In the genomic region with DNA sequence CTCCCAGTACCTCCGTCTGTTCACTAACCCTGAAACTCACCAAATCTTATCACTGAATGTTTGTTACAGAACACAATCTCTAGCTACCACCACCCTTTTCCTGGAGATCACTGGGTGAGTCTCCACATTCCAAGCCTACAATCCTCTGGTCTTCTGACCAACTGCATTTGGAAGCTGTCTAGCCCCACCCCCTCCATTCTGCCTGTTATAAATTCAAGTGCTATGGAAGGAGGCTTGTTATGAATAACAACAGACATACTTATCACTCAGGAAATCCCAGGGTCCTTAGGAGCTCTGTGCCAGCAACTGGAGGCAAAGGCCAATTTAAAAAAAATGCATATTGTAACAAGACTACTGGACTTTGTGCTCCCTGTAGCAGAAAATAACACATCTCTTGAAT, we compare ENCODE assay signal across 8 mouse cellular contexts. TPM values are rescaled to one million over a fixed set of nuclear protein-coding genes. Genes with fewer than 3 reads are reported as not detected.
A peak's percentile ranks its signal among the peaks of the same experiment; 100 is the strongest.
DNase-seq lines count a peak whose midpoint lies in the region; ATAC-seq and TF ChIP-seq lines count a peak whose summit lies in the region.

No protein-coding gene starts in this region.

- H3K27me3 ChIP-seq in hindbrain, embryonic 10.5 days (ENCODE audit: insufficient read depth, poor library complexity, severe bottlenecking): no peaks in the 10 kb centered on the region
- H3K27me3 ChIP-seq in liver, embryonic 12.5 days (replicated peaks): no peaks in the 10 kb centered on the region
- H3K27me3 ChIP-seq in stomach, postnatal 0 days (ENCODE audit: control insufficient read depth, insufficient read depth, low read length): no peaks in the 10 kb centered on the region

- peak; percentile 36 for DNase-seq in ovary, adult 18-20 months (ENCODE audit: low spot score)
- DNase-seq in ovary, postnatal 14 days (ENCODE audit: low spot score): no peak
- DNase-seq in hindbrain, embryonic 10.5 days (ENCODE audit: low spot score): no peak
- DNase-seq in stomach, postnatal 0 days (ENCODE audit: low spot score): no peak
- DNase-seq in layer of hippocampus, postnatal 10 days (ENCODE audit: low spot score in 2 of 2): no peak
- DNase-seq in layer of hippocampus, adult 9-11 months: no peak
- no peak for DNase-seq in natural killer cell, adult 2 months (ENCODE audit: low spot score in 2 of 2)

- no peak for TF ChIP-seq CTCF in stomach, postnatal 0 days (IDR thresholded peaks at IDR 0.05; ENCODE audit: low read depth)

- no peak for TF ChIP-seq EP300 in stomach, postnatal 0 days (optimal IDR thresholded peaks at IDR 0.05)

- no peaks in the 10 kb centered on the region for H3K9me3 ChIP-seq in hindbrain, embryonic 10.5 days
- no peaks in the 10 kb centered on the region for H3K9me3 ChIP-seq in liver, embryonic 12.5 days (replicated peaks)
- H3K9me3 ChIP-seq in stomach, postnatal 0 days (ENCODE audit: control insufficient read depth, low read length): no peaks in the 10 kb centered on the region

- 81% methylated on average over 1 of the region's 1 CpGs for WGBS in hindbrain, embryonic 10.5 days
- WGBS in liver, embryonic 12.5 days (ENCODE audit: insufficient replicate concordance): 54% methylated on average over 1 of the region's 1 CpGs
- WGBS in stomach, postnatal 0 days: 56% methylated on average over 1 of the region's 1 CpGs

- peaks cover 25% of the 10 kb centered on the region for H3K4me1 ChIP-seq in hindbrain, embryonic 10.5 days (replicated peaks)
- peaks cover 37% of the 10 kb centered on the region for H3K4me1 ChIP-seq in liver, embryonic 12.5 days
- H3K4me1 ChIP-seq in stomach, postnatal 0 days (replicated peaks; ENCODE audit: control insufficient read depth, insufficient read depth): no peaks in the 10 kb centered on the region

- peak overlapping the region; percentile 80 for H3K27ac ChIP-seq in hindbrain, embryonic 10.5 days
- no peak overlapping the region for H3K27ac ChIP-seq in liver, embryonic 12.5 days
- 0 out of 2 replicates have a peak overlapping the region, but pooled peaks have one; percentile 13 for H3K27ac ChIP-seq in stomach, postnatal 0 days (replicated peaks)

- 0 out of 2 replicates have a peak, but pooled peaks have one; percentile 15 for ATAC-seq in liver, embryonic 12.5 days
- 0 out of 2 replicates have a peak, but pooled peaks have one; percentile 21 for ATAC-seq in stomach, postnatal 0 days (ENCODE audit: low FRiP score, low TSS enrichment)

- 0 out of 2 replicates have a peak, but pooled peaks cover 2% of the 10 kb centered on the region for H3K36me3 ChIP-seq in hindbrain, embryonic 10.5 days
- H3K36me3 ChIP-seq in liver, embryonic 12.5 days: no peaks in the 10 kb centered on the region
- no peaks in the 10 kb centered on the region for H3K36me3 ChIP-seq in stomach, postnatal 0 days (ENCODE audit: control insufficient read depth, insufficient read depth, low read length)

- no peak overlapping the region for H3K4me3 ChIP-seq in hindbrain, embryonic 10.5 days
- H3K4me3 ChIP-seq in liver, embryonic 12.5 days: no peak overlapping the region
- H3K4me3 ChIP-seq in stomach, postnatal 0 days (ENCODE audit: low read depth, low read length): no peak overlapping the region

- H3K4me2 ChIP-seq in liver, embryonic 12.5 days: no peak overlapping the region
- no peak overlapping the region for H3K4me2 ChIP-seq in stomach, postnatal 0 days (replicated peaks; ENCODE audit: low read depth)

- no peak overlapping the region for H3K9ac ChIP-seq in liver, embryonic 12.5 days
- no peak overlapping the region for H3K9ac ChIP-seq in stomach, postnatal 0 days (ENCODE audit: low read length)

RNA-seq across cellular contexts. Expression of a gene that starts 58.3 kb away (rescaled TPM):
- polyA plus RNA-seq in hindbrain, embryonic 10.5 days (2016; fragmentation: Nextera tagmentation; extraction: Ambion mirVana): 22.3 and 24.7 TPM in 2 replicates
- 31.9 and 36.4 TPM in 2 replicates for polyA plus RNA-seq in liver, embryonic 12.5 days (2016; fragmentation: Nextera tagmentation; extraction: Ambion mirVana)
- polyA plus RNA-seq in stomach, postnatal 0 days (2015; fragmentation: Nextera tagmentation; extraction: Ambion mirVana): 16.8 and 20.2 TPM in 2 replicates
- 10 to 100 TPM; 83.9 to 84.1 TPM for total RNA-seq in layer of hippocampus, postnatal 10 days (2021)
